In genomic region chr10:77103689-77104088, GRCm38 (mm10) we compare ENCODE assay signal across 13 mouse cellular contexts.
"Had no signal": no experiment of that assay in that cellular context is flagged by ENCODE, and none has a peak within 500 bp of the region (broad histone marks: within the 10 kb centered on the region; RNA-seq: fewer than 3 reads in every experiment).

No protein-coding gene starts in this region.

- H3K27ac ChIP-seq: left cerebral cortex, adult 2 months; macrophage had no signal

- H3K4me2 ChIP-seq: midbrain, embryonic 11.5 days had no signal

- DNase-seq: kidney, adult 18-20 months; kidney, postnatal 10 days; layer of hippocampus, postnatal 36 days; lung, adult 18-20 months; midbrain, embryonic 14.5 days; thymus, adult 18-20 months; thymus, postnatal 14 days; thymus, postnatal 4 days had no signal

- H3K4me3 ChIP-seq: left cerebral cortex, adult 2 months had no signal

- ATAC-seq: inflammation-experienced regulatory T-cells, adult 6 months; intestine, embryonic 16.5 days had no signal
